Mouse (Mus musculus): ENCODE measurements around the gene Sf1. TPM values are rescaled to one million over a fixed set of nuclear protein-coding genes. Genes with fewer than 3 reads are reported as not detected.

Gene Sf1
- polyA plus RNA-seq, 1 experiment: 226 TPM

DNA sequence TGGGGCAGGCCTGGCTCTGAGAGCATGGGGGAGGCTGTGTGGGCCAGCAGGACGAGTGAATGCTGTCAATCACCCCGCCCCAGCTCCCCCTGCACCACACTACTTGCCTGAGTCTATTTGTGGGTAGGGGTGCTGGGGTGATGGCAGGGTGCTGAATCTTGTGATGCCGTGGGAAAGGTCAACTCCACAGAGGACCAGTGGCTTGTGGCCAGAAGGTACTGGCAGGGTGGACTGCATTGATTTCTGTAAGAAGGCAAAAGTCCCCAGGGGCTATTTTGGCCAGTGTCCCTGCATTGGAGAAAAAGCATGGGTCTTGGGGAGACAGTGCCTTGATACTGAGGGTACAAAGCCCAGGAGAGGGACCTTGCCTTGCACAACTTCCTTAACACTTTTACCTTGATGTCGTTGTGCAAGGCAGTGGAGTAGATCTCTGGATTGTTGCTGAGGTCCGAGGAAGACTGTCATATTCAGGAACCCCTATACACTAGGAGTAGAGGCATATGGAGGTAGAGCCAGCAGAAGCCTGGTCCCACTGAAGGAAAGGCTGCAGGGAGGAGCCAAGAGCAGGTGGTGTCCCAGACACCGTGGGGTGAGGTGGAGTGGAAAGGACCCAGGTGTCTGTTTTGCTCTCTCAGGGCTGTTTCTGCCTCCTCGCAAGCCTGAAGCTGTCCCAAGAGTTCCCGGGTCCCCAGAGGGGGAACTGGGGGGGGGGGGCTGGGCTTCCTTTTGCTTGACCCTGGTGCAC is 60.8 kb downstream of the Sf1 start:
- TF ChIP-seq CTCF (IDR thresholded peaks at IDR 0.05; ENCODE audit: borderline replicate concordance, insufficient read depth, low read length): no peak
- no peak for TF ChIP-seq POLR2A (IDR thresholded peaks at IDR 0.05; ENCODE audit: low read depth, low read length)
- Histone ChIP-seq H3K4me1 (ENCODE audit: control insufficient read depth, insufficient read depth, low read length) (no peaks in the 10 kb centered on the region), H3K4me3 (ENCODE audit: insufficient read depth, low read length) (no peak overlapping the region), H3K27ac (ENCODE audit: insufficient read depth, low read length) (no peak overlapping the region)

DNA sequence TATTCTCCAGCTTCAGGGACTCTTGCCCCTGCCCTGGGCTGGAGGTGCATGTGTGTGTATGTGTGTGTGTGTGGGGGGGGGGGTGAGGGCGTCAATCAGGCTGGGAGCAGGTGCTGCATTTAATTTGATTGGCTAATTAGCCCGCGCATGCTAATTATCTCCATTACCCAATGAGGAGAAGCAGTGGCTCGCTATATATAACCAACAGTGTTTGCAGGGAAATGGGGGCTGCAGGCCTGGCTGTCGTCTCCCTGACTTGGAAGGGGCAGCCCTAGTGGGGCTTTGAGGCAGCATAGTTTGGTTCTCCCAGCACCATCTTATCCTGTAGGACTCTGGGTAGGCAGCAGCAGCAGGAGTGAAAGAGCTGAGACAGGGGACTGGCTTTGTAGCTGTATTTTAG is 62.1 kb downstream of the Sf1 start:
- Histone ChIP-seq H3K27ac (ENCODE audit: insufficient read depth, low read length) (no peak overlapping the region), H3K4me1 (ENCODE audit: control insufficient read depth, insufficient read depth, low read length) (no peaks in the 10 kb centered on the region), H3K4me3 (ENCODE audit: insufficient read depth, low read length) (no peak overlapping the region)
- TF ChIP-seq POLR2A (IDR thresholded peaks at IDR 0.05; ENCODE audit: low read depth, low read length) (no peak), CTCF (IDR thresholded peaks at IDR 0.05; ENCODE audit: borderline replicate concordance, insufficient read depth, low read length) (no peak)

GRCm38 (mm10) chr19:6426703-6427500 is 63.4 kb downstream of the Sf1 start:
- no peak overlapping the region for H3K27ac ChIP-seq (ENCODE audit: insufficient read depth, low read length)
- H3K4me3 ChIP-seq (ENCODE audit: insufficient read depth, low read length): no peak overlapping the region
- H3K4me1 ChIP-seq (ENCODE audit: control insufficient read depth, insufficient read depth, low read length): no peaks in the 10 kb centered on the region
- TF ChIP-seq POLR2A (IDR thresholded peaks at IDR 0.05; ENCODE audit: low read depth, low read length): no peak
- no peak for TF ChIP-seq CTCF (IDR thresholded peaks at IDR 0.05; ENCODE audit: borderline replicate concordance, insufficient read depth, low read length)

Other genes starting within 250 kb of the Sf1 start
- 13.7 and 16.2 TPM in 2 replicates for gene Sac3d1, start 245.0 kb upstream of the Sf1 start, polyA plus RNA-seq (2011; ENCODE audit: insufficient read length, low read depth, missing spikeins)
- 19.5 and 22.6 TPM in 2 replicates for gene Snx15, start 235.4 kb upstream of the Sf1 start, polyA plus RNA-seq (2011; ENCODE audit: insufficient read length, low read depth, missing spikeins)
- gene Batf2, start 222.7 kb upstream of the Sf1 start, polyA plus RNA-seq (2011; ENCODE audit: insufficient read length, low read depth, missing spikeins): not detected in 2 replicates
- 56.2 and 57.6 TPM in 2 replicates for gene Arl2, start 222.1 kb upstream of the Sf1 start, polyA plus RNA-seq (2011; ENCODE audit: insufficient read length, low read depth, missing spikeins)
- not detected in 2 replicates for gene Majin, start 179.3 kb upstream of the Sf1 start, polyA plus RNA-seq (2011; ENCODE audit: insufficient read length, low read depth, missing spikeins)
- gene Gpha2, start 137.3 kb upstream of the Sf1 start, polyA plus RNA-seq (2011; ENCODE audit: insufficient read length, low read depth, missing spikeins): not detected in 2 replicates
- gene Ppp2r5b, start 127.8 kb upstream of the Sf1 start, polyA plus RNA-seq (2011; ENCODE audit: insufficient read length, low read depth, missing spikeins): 26.0 and 33.0 TPM in 2 replicates
- 13.0 and 14.3 TPM in 2 replicates for gene Atg2a, start 122.0 kb upstream of the Sf1 start, polyA plus RNA-seq (2011; ENCODE audit: insufficient read length, low read depth, missing spikeins)
- 72.9 and 96.4 TPM in 2 replicates for gene Ehd1, start 87.0 kb upstream of the Sf1 start, polyA plus RNA-seq (2011; ENCODE audit: insufficient read length, low read depth, missing spikeins)
- gene Cdc42bpg, start 57.2 kb upstream of the Sf1 start, polyA plus RNA-seq (2011; ENCODE audit: insufficient read length, low read depth, missing spikeins): 17.0 and 18.6 TPM in 2 replicates
- gene Men1, start 28.7 kb upstream of the Sf1 start, polyA plus RNA-seq (2011; ENCODE audit: insufficient read length, low read depth, missing spikeins): 36.1 and 37.5 TPM in 2 replicates
- gene Map4k2, start 22.6 kb upstream of the Sf1 start, polyA plus RNA-seq (2011; ENCODE audit: insufficient read length, low read depth, missing spikeins): 18.0 and 24.3 TPM in 2 replicates
- 0.38 and 0.91 TPM in 2 replicates for gene Pygm, start 20.7 kb downstream of the Sf1 start, polyA plus RNA-seq (2011; ENCODE audit: insufficient read length, low read depth, missing spikeins)
- 1.8 and 2.3 TPM in 2 replicates for gene Rasgrp2, start 35.6 kb downstream of the Sf1 start, polyA plus RNA-seq (2011; ENCODE audit: insufficient read length, low read depth, missing spikeins)
- gene Nrxn2, start 55.0 kb downstream of the Sf1 start, polyA plus RNA-seq (2011; ENCODE audit: insufficient read length, low read depth, missing spikeins): 0.13 and 0.39 TPM in 2 replicates
- gene Slc22a12, start 179.3 kb downstream of the Sf1 start, polyA plus RNA-seq (2011; ENCODE audit: insufficient read length, low read depth, missing spikeins): not detected in 2 replicates